Mouse (Mus musculus): ENCODE measurements at regions not wholly inside any gene's neighbourhood (a gene's known extent, or its start where the extent isn't known, plus 50 kb on each side); places are given as distances from the start of the nearest gene placed in this dataset.

GRCm38 (mm10) chr5:4322634-4323386 is 130.6 kb downstream of the Mterf1b start:
- ATAC-seq = no peak
- H3K4me2 ChIP-seq (ENCODE audit: low read depth, low read length) = no peak overlapping the region
- DNase-seq (ENCODE audit: low spot score) = no peak
- H3K9ac ChIP-seq (replicated peaks; ENCODE audit: low read length) = no peak overlapping the region
- no peaks in the 10 kb centered on the region for H3K27me3 ChIP-seq (ENCODE audit: insufficient read depth, low read length)
- H3K9me3 ChIP-seq (ENCODE audit: low read length) = no peaks in the 10 kb centered on the region
- H3K4me3 ChIP-seq (ENCODE audit: low read length) = no peak overlapping the region
- no peaks in the 10 kb centered on the region for H3K4me1 ChIP-seq (ENCODE audit: insufficient read depth, low read length)
- no peak for TF ChIP-seq CTCF (IDR thresholded peaks at IDR 0.05; ENCODE audit: low read depth)
- 81% methylated on average over 8 of the region's 8 CpGs for WGBS
- no peaks in the 10 kb centered on the region for H3K36me3 ChIP-seq (ENCODE audit: insufficient read depth, low read length)
- H3K27ac ChIP-seq = no peak overlapping the region

- Histone ChIP-seq H3K27ac (no peak overlapping the region), H3K27me3 (ENCODE audit: insufficient read depth, low read length) (no peaks in the 10 kb centered on the region), H3K4me2 (ENCODE audit: low read depth, low read length) (no peak overlapping the region), H3K4me1 (ENCODE audit: insufficient read depth, low read length) (no peaks in the 10 kb centered on the region), H3K36me3 (ENCODE audit: insufficient read depth, low read length) (no peaks in the 10 kb centered on the region), H3K4me3 (ENCODE audit: low read length) (no peak overlapping the region), H3K9ac (replicated peaks; ENCODE audit: low read length) (no peak overlapping the region), H3K9me3 (ENCODE audit: low read length) (no peaks in the 10 kb centered on the region)
- ATAC-seq = no peak
- no peak for DNase-seq (ENCODE audit: low spot score)
- 91% methylated on average over 2 of the region's 2 CpGs for WGBS
- TF ChIP-seq CTCF (IDR thresholded peaks at IDR 0.05; ENCODE audit: low read depth) = no peak
Measured at GRCm38 (mm10) chr5:4323387-4323704, 131.2 kb downstream of the Mterf1b start.

- Histone ChIP-seq H3K4me1 (ENCODE audit: insufficient read depth, low read length) (no peaks in the 10 kb centered on the region), H3K27me3 (ENCODE audit: insufficient read depth, low read length) (no peaks in the 10 kb centered on the region), H3K4me2 (ENCODE audit: low read depth, low read length) (no peak overlapping the region), H3K36me3 (ENCODE audit: insufficient read depth, low read length) (no peaks in the 10 kb centered on the region), H3K9ac (replicated peaks; ENCODE audit: low read length) (no peak overlapping the region), H3K9me3 (ENCODE audit: low read length) (no peaks in the 10 kb centered on the region), H3K4me3 (ENCODE audit: low read length) (no peak overlapping the region), H3K27ac (no peak overlapping the region)
- no peak for DNase-seq (ENCODE audit: low spot score)
- 38% methylated on average over 3 of the region's 3 CpGs for WGBS
- ATAC-seq = no peak
- no peak for TF ChIP-seq CTCF (IDR thresholded peaks at IDR 0.05; ENCODE audit: low read depth)
Measured at GRCm38 (mm10) chr5:4325813-4326212, 133.6 kb downstream of the Mterf1b start.

- H3K36me3 ChIP-seq (ENCODE audit: insufficient read depth, low read length) = no peaks in the 10 kb centered on the region
- H3K9ac ChIP-seq (replicated peaks; ENCODE audit: low read length) = no peak overlapping the region
- TF ChIP-seq CTCF (IDR thresholded peaks at IDR 0.05; ENCODE audit: low read depth) = no peak
- H3K9me3 ChIP-seq (ENCODE audit: low read length) = no peaks in the 10 kb centered on the region
- H3K4me2 ChIP-seq (ENCODE audit: low read depth, low read length) = no peak overlapping the region
- WGBS = 56% methylated on average over 8 of the region's 8 CpGs
- H3K4me1 ChIP-seq (ENCODE audit: insufficient read depth, low read length) = no peaks in the 10 kb centered on the region
- DNase-seq (ENCODE audit: low spot score) (no peak), ATAC-seq (no peak)
- no peak overlapping the region for H3K27ac ChIP-seq
- no peaks in the 10 kb centered on the region for H3K27me3 ChIP-seq (ENCODE audit: insufficient read depth, low read length)
- no peak overlapping the region for H3K4me3 ChIP-seq (ENCODE audit: low read length)
Measured at GRCm38 (mm10) chr5:4326309-4327014, 134.3 kb downstream of the Mterf1b start.

- Histone ChIP-seq H3K4me2 (ENCODE audit: low read depth, low read length) (no peak overlapping the region), H3K27me3 (ENCODE audit: insufficient read depth, low read length) (no peaks in the 10 kb centered on the region), H3K9me3 (ENCODE audit: low read length) (no peaks in the 10 kb centered on the region), H3K4me3 (ENCODE audit: low read length) (no peak overlapping the region), H3K9ac (replicated peaks; ENCODE audit: low read length) (no peak overlapping the region), H3K4me1 (ENCODE audit: insufficient read depth, low read length) (no peaks in the 10 kb centered on the region), H3K27ac (no peak overlapping the region), H3K36me3 (ENCODE audit: insufficient read depth, low read length) (no peaks in the 10 kb centered on the region)
- DNase-seq (ENCODE audit: low spot score) (peak; percentile 20), ATAC-seq (no peak)
- 48% methylated on average over 5 of the region's 5 CpGs for WGBS
- TF ChIP-seq CTCF (IDR thresholded peaks at IDR 0.05; ENCODE audit: low read depth) = no peak
Measured at GRCm38 (mm10) chr5:4335683-4336082, 143.5 kb downstream of the Mterf1b start.

GRCm38 (mm10) chr5:4341956-4342355 is 149.8 kb downstream of the Mterf1b start:
- Histone ChIP-seq H3K36me3 (ENCODE audit: insufficient read depth, low read length) (no peaks in the 10 kb centered on the region), H3K4me2 (ENCODE audit: low read depth, low read length) (no peak overlapping the region), H3K27me3 (ENCODE audit: insufficient read depth, low read length) (no peaks in the 10 kb centered on the region), H3K4me1 (ENCODE audit: insufficient read depth, low read length) (no peaks in the 10 kb centered on the region), H3K4me3 (ENCODE audit: low read length) (no peak overlapping the region), H3K27ac (no peak overlapping the region), H3K9ac (replicated peaks; ENCODE audit: low read length) (no peak overlapping the region), H3K9me3 (ENCODE audit: low read length) (no peaks in the 10 kb centered on the region)
- ATAC-seq (no peak), DNase-seq (ENCODE audit: low spot score) (peak; percentile 13)
- TF ChIP-seq CTCF (IDR thresholded peaks at IDR 0.05; ENCODE audit: low read depth) = no peak
- 24% methylated on average over 6 of the region's 6 CpGs for WGBS

- Histone ChIP-seq H3K4me1 (ENCODE audit: insufficient read depth, low read length) (no peaks in the 10 kb centered on the region), H3K4me2 (ENCODE audit: low read depth, low read length) (no peak overlapping the region), H3K27me3 (ENCODE audit: insufficient read depth, low read length) (no peaks in the 10 kb centered on the region), H3K36me3 (ENCODE audit: insufficient read depth, low read length) (no peaks in the 10 kb centered on the region), H3K9ac (replicated peaks; ENCODE audit: low read length) (no peak overlapping the region), H3K4me3 (ENCODE audit: low read length) (no peak overlapping the region), H3K27ac (no peak overlapping the region), H3K9me3 (ENCODE audit: low read length) (no peaks in the 10 kb centered on the region)
- no peak for DNase-seq (ENCODE audit: low spot score)
- no peak for TF ChIP-seq CTCF (IDR thresholded peaks at IDR 0.05; ENCODE audit: low read depth)
- WGBS = 88% methylated on average over 2 of the region's 2 CpGs
- ATAC-seq = no peak
Measured at GRCm38 (mm10) chr5:4344458-4344857, 152.3 kb downstream of the Mterf1b start.
